Mouse (Mus musculus) thymus, postnatal 0 days (tissue): ENCODE measurements around the gene Zbtb4. TPM values are rescaled to one million over a fixed set of nuclear protein-coding genes. Genes with fewer than 3 reads are reported as not detected.
"Not testable (repeated sequence)": the region's sequence is repeated elsewhere in the genome, so short reads cannot be mapped to it uniquely, and the experiment has no call there.

Source experiments
- DNase-seq: peaks from one replicate; pipeline ENCODE4 v3.0.0-alpha.2; 2015; ENCODE audit warnings: low spot score
- polyA plus RNA-seq: library from polyadenylated mRNA; unstranded; fragments of >200 nt; fragmentation: Nextera tagmentation; extraction: Ambion mirVana; gene quantifications from 2 replicates; pipeline ENCODE4 v1.2.1, GENCODE M21; 2015

The Zbtb4 gene
- polyA plus RNA-seq = 2.5 and 2.6 TPM in 2 replicates

- peak; percentile 53 for DNase-seq
These were observed at the start of gene Zbtb4 for GRCm38 (mm10) chr11:69765221-69766125. Gene Zbtb4, plus strand, starts transcription at chr11:69765912.

DNA sequence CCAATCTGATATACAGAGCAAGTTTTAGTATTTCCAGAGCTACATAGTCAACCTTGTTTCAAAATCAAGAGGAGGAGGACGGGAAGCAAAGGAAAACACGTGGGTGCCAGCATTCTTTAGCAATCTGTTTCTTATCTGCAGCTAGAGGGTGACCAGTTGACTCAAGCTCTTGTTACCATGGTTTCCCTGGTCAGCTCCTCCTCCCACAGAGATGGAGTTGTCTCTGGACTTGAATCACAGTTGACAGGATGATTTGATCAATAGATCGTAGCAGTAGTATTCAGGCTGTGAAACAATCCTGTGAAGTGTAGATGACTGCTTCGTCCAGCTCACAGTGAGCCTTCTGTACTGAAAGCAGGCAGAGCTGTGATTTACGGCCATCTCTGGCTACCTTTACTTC is 49.8 kb upstream of the Zbtb4 start:
- no peak for DNase-seq

GRCm38 (mm10) chr11:69716953-69717352 is 48.8 kb upstream of the Zbtb4 start:
- DNase-seq = no peak

DNA sequence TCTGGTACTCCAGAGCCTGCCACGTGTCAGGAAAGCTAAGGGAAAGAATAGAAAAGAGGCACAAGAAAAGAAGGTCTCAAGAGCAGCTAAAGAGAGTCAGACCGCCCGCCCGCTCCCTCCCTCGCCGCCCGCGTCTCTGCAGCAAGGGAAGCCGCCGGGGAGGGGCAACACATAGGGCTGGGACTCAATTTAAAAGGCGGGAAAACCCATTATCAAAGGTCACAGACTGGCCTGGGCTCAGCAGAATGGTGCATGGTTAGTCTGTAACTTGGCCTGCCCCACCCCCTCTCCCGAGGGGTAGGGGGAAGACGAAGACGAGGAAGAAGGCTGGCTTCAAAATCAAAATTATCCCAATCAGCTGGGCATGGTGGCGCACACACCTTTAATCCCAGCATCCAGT is 47.1 kb upstream of the Zbtb4 start:
- no peak for DNase-seq

- no peak for DNase-seq
These were observed 46.3 kb upstream of the Zbtb4 start for GRCm38 (mm10) chr11:69719423-69719822.

DNA sequence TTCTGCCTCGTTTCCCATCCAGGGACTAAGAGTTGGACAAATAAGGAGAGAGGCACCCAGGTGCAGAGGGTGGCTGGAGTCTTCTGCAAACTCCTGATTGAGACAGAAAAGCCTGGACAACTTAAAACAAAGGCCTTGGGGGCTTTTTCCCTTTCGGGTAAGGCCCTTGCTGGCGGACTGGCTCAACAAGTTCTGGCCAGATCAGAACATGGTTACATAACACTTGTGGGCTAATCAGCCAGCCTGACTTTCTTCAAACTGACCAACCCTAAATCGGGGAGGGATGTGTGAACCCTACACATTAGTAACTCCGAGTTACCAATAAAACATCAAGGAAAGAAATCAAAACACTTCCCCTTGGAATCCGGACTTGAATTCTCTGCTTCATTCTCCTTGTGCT is 44.9 kb upstream of the Zbtb4 start:
- DNase-seq = no peak

DNA sequence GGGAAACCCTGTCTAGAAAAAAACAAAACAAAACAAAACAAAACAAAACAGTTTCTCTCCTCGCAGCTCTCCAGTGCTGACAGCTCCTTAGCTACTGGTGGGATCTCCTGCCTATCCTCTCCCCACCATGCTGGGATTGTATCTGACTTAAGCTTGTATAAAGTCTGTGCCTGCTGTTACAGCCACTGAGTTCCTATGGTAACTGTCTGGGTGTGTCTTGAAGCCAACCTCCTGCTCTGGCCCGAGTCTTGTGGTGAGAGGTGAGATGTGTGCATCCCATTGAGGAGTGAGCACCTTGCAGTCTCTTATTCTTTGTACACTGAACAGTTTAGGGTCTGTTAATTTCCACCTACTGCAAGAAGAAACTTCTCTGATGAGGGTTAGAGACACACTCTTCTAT is 42.6 kb upstream of the Zbtb4 start:
- no peak for DNase-seq

- no peak for DNase-seq
These were observed 39.8 kb upstream of the Zbtb4 start for GRCm38 (mm10) chr11:69725951-69726350.

DNA sequence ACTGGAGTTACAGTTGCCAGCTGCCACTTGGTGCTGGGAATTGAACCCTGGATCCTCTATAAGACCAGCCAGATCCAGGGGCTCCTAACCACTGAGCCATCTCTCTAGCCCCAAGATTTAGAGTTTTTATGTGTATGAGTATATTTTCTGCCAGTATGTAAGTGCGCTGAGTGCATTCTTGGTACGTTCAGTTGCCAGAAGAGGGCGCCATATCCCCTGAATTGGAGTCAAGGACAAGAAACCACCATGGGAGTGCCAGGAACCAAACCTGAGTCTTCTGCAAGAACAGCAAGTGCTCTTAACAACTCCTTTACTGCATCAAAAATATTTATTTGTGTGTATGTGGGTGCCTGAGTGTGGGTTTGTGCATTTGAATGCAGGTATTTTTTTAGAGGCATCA is 36.6 kb upstream of the Zbtb4 start:
- peak; percentile 77 for DNase-seq

DNA sequence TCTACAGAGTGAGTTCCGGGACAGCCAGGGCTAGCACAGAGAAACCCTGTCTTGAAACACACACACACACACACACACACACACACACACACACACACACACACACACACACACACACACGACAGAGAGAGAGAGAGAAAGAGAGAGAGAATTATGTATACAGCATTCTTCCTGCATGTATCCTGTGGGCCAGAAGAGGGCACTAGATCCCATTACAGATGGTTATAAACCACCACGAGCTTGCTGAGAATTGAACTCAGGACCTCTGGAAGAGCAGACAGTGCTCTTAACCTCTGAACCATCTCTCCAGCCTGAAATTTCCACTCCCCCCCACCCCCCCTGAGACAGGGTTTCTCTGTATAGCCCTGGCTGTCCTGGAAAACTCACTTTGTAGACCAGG is 34.3 kb upstream of the Zbtb4 start:
- not testable (repeated sequence) for DNase-seq

GRCm38 (mm10) chr11:69751635-69752034 is 14.1 kb upstream of the Zbtb4 start:
- DNase-seq = no peak

GRCm38 (mm10) chr11:69752686-69753085 is 13.0 kb upstream of the Zbtb4 start:
- no peak for DNase-seq

DNA sequence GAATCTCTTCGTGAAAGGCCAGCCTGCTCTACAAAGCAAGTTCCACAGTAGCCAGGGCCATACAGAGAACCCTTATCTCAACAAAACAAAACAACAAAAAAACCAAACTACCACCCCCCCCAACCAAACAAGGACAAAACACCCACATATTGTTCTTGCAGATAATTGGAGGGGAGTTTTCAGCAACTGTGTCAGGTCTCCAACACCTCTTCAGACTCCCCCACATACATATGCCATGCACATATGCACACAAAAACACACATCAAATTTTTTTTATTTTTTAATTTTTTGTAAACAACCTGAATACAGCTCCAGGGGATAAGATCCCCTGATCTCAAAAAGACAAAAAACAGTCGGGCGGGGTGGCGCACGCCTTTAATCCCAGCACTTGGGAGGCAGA is 11.5 kb upstream of the Zbtb4 start:
- no peak for DNase-seq

GRCm38 (mm10) chr11:69754701-69755100 is 11.0 kb upstream of the Zbtb4 start:
- peak; percentile 76 for DNase-seq

DNA sequence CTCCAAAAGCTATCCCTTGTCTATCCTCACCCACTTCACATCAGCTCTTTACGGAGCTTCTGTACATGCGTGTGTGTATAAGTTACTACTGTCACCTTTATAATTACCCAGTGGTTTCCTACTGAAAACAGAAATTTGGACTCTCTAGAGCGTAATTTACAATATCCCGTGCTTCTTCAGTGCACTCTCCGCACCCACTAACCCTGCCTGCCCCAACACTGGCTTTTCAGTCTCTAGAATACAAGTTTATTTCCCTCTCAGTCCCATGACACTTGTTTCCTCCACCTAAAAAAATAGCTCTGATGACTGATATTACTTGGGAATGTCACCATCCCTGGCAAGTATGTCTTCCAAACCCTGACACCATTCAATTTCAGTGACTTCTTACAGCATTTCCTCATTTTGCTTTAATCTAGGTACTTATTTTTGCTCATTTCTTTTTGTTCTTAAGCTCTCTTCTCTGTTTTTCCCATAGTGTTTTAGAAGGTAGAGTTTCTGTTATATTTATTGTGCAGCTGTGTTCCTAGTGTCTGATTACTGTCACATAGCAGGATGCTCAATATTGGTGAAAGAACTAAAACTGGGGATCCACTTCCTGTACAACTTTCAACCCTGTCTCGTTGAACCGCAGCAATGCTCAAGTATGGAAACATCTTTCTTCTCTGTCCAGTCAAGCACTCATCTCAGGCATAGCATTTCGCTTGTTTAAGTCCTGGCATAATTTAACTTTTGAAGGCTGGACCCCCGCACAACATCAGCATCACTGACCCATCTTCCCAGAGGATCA is 8.2 kb upstream of the Zbtb4 start:
- DNase-seq = no peak

- peak; percentile 94 for DNase-seq
These were observed 7.6 kb upstream of the Zbtb4 start for GRCm38 (mm10) chr11:69758090-69758456.

DNA sequence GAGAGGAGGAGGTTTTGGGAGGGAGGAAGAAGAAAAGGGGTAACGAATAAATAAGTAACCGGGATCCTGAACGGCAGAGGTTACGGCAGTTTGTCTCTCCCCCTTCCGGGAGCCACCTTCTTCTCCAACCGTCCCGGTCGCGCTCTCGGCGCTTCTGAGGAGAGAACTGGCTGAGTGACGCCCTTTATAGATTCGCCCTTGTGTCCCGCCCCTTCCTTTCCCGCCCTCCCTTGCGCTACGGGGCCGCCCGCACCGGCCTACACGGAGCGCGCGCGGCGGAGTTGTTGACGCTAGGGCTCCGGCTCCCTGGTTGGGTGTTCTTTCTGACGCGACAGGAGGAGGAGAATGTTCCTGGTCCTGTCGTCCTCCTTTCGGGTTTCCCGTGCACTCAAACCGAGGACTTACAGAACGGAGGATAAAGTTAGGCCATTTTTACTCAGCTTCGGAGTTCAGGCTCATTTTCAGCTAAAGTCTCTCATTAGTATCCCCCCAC is 7.2 kb upstream of the Zbtb4 start, which contains the start of gene Polr2a:
Gene Polr2a, minus strand, starts transcription at position 160 of the 493 bp plus-strand sequence.
- peak; percentile 99 for DNase-seq

GRCm38 (mm10) chr11:69758971-69759721 is 6.6 kb upstream of the Zbtb4 start:
- DNase-seq = peak; percentile 93

- DNase-seq = no peak
These were observed 5.4 kb upstream of the Zbtb4 start for GRCm38 (mm10) chr11:69760160-69760900.

DNA sequence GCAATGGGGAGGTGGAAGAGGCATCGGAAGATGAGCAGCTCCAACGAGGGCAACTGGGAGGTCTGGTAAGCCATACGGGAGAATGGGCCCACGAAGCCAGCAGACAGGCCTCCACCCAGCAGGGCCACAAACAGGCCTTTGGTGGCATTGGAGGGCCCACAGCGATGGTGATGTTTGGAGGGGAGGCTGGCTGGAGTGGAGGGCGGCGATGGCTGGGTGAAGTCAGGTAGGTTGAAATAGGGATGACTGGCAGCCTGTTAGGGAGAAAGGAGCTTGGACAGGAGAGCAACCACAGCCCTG is 4.9 kb upstream of the Zbtb4 start:
- no peak for DNase-seq

GRCm38 (mm10) chr11:69761868-69762267 is 3.8 kb upstream of the Zbtb4 start, which contains the start of gene Slc35g3:
Gene Slc35g3, minus strand, starts transcription at chr11:69761968.
- DNase-seq = peak; percentile 37
